Mouse (Mus musculus) liver, embryonic 13.5 days (tissue): ENCODE measurements around the gene Zfp280c. TPM values are rescaled to one million over a fixed set of nuclear protein-coding genes. Genes with fewer than 3 reads are reported as not detected.

ENCODE experiments used
- microRNA-seq: library from miRNA; unstranded; fragments of <30 nt; microRNA quantifications from one replicate; pipeline ENCODE4, GENCODE M21; 2016
- polyA plus RNA-seq: library from polyadenylated mRNA; unstranded; fragments of >200 nt; fragmentation: Nextera tagmentation; extraction: Ambion mirVana; gene quantifications from 2 replicates; pipeline ENCODE4 v1.2.1, GENCODE M21; 2015

The Zfp280c gene
- polyA plus RNA-seq, 1 experiment from 2014 or later = 3.5 TPM

Small RNA genes within 50 kb of the gene (microRNA-seq; reads per million reads assigned to microRNA genes)
- not detected for gene Gm27828

Other genes with a start within 250 kb of the Zfp280c start
- gene Elf4, start 131.4 kb downstream of the Zfp280c start, polyA plus RNA-seq = 1.8 and 2.2 TPM in 2 replicates
- gene Aifm1, start 80.9 kb downstream of the Zfp280c start, polyA plus RNA-seq = 65.7 and 76.3 TPM in 2 replicates
- 0.53 and 0.56 TPM in 2 replicates for gene Rab33a, start 75.2 kb downstream of the Zfp280c start, polyA plus RNA-seq
- gene Slc25a14, start 28.9 kb upstream of the Zfp280c start, polyA plus RNA-seq = 4.9 and 6.2 TPM in 2 replicates
- gene Gpr119, start 80.0 kb upstream of the Zfp280c start, polyA plus RNA-seq = not detected in 2 replicates
- 19.9 and 20.1 TPM in 2 replicates for gene Rbmx2, start 100.5 kb upstream of the Zfp280c start, polyA plus RNA-seq